Mouse (Mus musculus): ENCODE measurements around the gene Met.

DNA sequence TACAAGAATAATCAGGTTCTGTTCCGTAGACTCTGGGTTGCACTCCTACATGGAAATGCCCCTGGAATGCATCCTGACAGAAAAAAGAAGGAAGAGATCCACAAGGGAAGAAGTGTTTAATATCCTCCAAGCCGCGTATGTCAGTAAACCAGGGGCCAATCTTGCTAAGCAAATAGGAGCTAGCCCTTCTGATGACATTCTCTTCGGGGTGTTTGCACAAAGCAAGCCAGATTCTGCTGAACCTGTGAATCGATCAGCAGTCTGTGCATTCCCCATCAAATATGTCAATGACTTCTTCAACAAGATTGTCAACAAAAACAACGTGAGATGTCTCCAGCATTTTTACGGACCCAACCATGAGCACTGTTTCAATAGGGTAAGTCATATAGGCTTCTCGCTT is 28.5 kb downstream of the Met start:
- TF ChIP-seq MYC (IDR thresholded peaks at IDR 0.05; ENCODE audit: low read depth, low read length) (no peak), EP300 (IDR thresholded peaks at IDR 0.05; ENCODE audit: low read length) (no peak), UBTF (IDR thresholded peaks at IDR 0.05; ENCODE audit: low read depth, low read length) (no peak), MAZ (IDR thresholded peaks at IDR 0.05; ENCODE audit: low read depth, low read length) (no peak), CTCF (conservative IDR thresholded peaks at IDR 0.05 in 1 of 2, IDR thresholded peaks at IDR 0.05 in 1 of 2; ENCODE audit: low read depth in 2 of 2, low read length in 2 of 2) (no peak), POLR2A (IDR thresholded peaks at IDR 0.05; ENCODE audit: low read depth, low read length) (no peak), MXI1 (IDR thresholded peaks at IDR 0.05; ENCODE audit: low read depth, low read length) (no peak), USF1 (IDR thresholded peaks at IDR 0.05; ENCODE audit: low read depth, low read length) (no peak), ZNF384 (IDR thresholded peaks at IDR 0.05; ENCODE audit: low read depth, low read length) (no peak), HCFC1 (IDR thresholded peaks at IDR 0.05; ENCODE audit: low read depth, low read length) (no peak)
